14 mouse cellular contexts compared by ENCODE assay signal in genomic region chr7:35583476-35584025, GRCm38 (mm10). TPM values are rescaled to one million over a fixed set of nuclear protein-coding genes. Genes with fewer than 3 reads are reported as not detected.
DNase-seq lines count a peak whose midpoint lies in the region; ATAC-seq and TF ChIP-seq lines count a peak whose summit lies in the region.
"Had no signal": no experiment of that assay in that cellular context is flagged by ENCODE, and none has a peak within 500 bp of the region (broad histone marks: within the 10 kb centered on the region; RNA-seq: fewer than 3 reads in every experiment).

No protein-coding gene starts in this region.

- H3K4me3 ChIP-seq in heart, embryonic 11.5 days (ENCODE audit: low read depth, low read length), result peak overlapping the region; percentile 4; the same call in 1 of the 2 replicates
- H3K4me3 ChIP-seq in midbrain, embryonic 10.5 days, result peak overlapping the region; percentile 84
- H3K4me3 ChIP-seq in midbrain, embryonic 14.5 days (replicated peaks; ENCODE audit: low read depth, low read length), result no peak overlapping the region
- H3K4me3 ChIP-seq in hindbrain, postnatal 0 days (ENCODE audit: low read length), result no peak overlapping the region

- no peaks in the 10 kb centered on the region for H3K9me3 ChIP-seq in heart, embryonic 11.5 days (replicated peaks; ENCODE audit: control insufficient read depth, low read length)
- no peaks in the 10 kb centered on the region for H3K9me3 ChIP-seq in midbrain, embryonic 10.5 days (replicated peaks)
- H3K9me3 ChIP-seq in midbrain, embryonic 14.5 days (ENCODE audit: control insufficient read depth, low read length), result no peaks in the 10 kb centered on the region
- no peaks in the 10 kb centered on the region for H3K9me3 ChIP-seq in hindbrain, postnatal 0 days (ENCODE audit: low read length)

- H3K27ac ChIP-seq in heart, embryonic 11.5 days (ENCODE audit: low read depth, low read length), result no peak overlapping the region
- no peak overlapping the region for H3K27ac ChIP-seq in midbrain, embryonic 10.5 days (replicated peaks)
- no peak overlapping the region for H3K27ac ChIP-seq in midbrain, embryonic 14.5 days (replicated peaks; ENCODE audit: low read depth, low read length)
- no peak overlapping the region for H3K27ac ChIP-seq in hindbrain, postnatal 0 days

- H3K4me1 ChIP-seq in heart, embryonic 11.5 days (ENCODE audit: control insufficient read depth, insufficient read depth, low read length), result peaks cover 12% of the 10 kb centered on the region
- peaks cover 53% of the 10 kb centered on the region for H3K4me1 ChIP-seq in midbrain, embryonic 10.5 days
- peaks cover 18% of the 10 kb centered on the region; the same call in 1 of the 2 replicates for H3K4me1 ChIP-seq in midbrain, embryonic 14.5 days (ENCODE audit: control insufficient read depth, insufficient read depth, low read length)
- H3K4me1 ChIP-seq in hindbrain, postnatal 0 days (ENCODE audit: insufficient read depth, low read length), result peaks cover 7% of the 10 kb centered on the region; the same call in 1 of the 2 replicates

- no peak for DNase-seq in heart, adult 9 months (ENCODE audit: low spot score in 2 of 2)
- DNase-seq in midbrain, embryonic 10.5 days (ENCODE audit: low spot score), result peak; percentile 37
- no peak for DNase-seq in midbrain, embryonic 14.5 days
- peak; percentile 27 for DNase-seq in embryo, embryonic 9.5 days (ENCODE audit: extremely low spot score)
- DNase-seq in retina, postnatal 1 day, result peak; percentile 77
- DNase-seq in thymus, postnatal 10 days (ENCODE audit: low spot score in 2 of 2), result no peak
- DNase-seq in hindbrain, postnatal 0 days (ENCODE audit: low spot score), result no peak
- DNase-seq: cerebellum, adult 11-12 months; gastrocnemius, postnatal 10 days; lung, postnatal 36 days; right cerebral cortex, adult 18-20 months had no signal

- 8% methylated on average over 11 of the region's 11 CpGs for WGBS in heart, embryonic 11.5 days (ENCODE audit: insufficient replicate concordance)
- 3% methylated on average over 11 of the region's 11 CpGs for WGBS in midbrain, embryonic 10.5 days
- WGBS in midbrain, embryonic 14.5 days, result 7% methylated on average over 11 of the region's 11 CpGs
- WGBS in hindbrain, postnatal 0 days, result 29% methylated on average over 11 of the region's 11 CpGs

- no peaks in the 10 kb centered on the region for H3K36me3 ChIP-seq in heart, embryonic 11.5 days (ENCODE audit: control insufficient read depth, insufficient read depth, low read length)
- no peaks in the 10 kb centered on the region for H3K36me3 ChIP-seq in midbrain, embryonic 10.5 days
- H3K36me3 ChIP-seq in midbrain, embryonic 14.5 days (ENCODE audit: control insufficient read depth, insufficient read depth, low read length), result no peaks in the 10 kb centered on the region
- H3K36me3 ChIP-seq in hindbrain, postnatal 0 days (ENCODE audit: insufficient read depth, low read length), result no peaks in the 10 kb centered on the region

- TF ChIP-seq CTCF in hindbrain, postnatal 0 days (IDR thresholded peaks at IDR 0.05; ENCODE audit: low read depth), result no peak

- peak overlapping the region; percentile 85 for H3K4me2 ChIP-seq in heart, embryonic 11.5 days
- no peak overlapping the region for H3K4me2 ChIP-seq in midbrain, embryonic 14.5 days (ENCODE audit: low read length)
- H3K4me2 ChIP-seq in hindbrain, postnatal 0 days (ENCODE audit: low read depth, low read length), result no peak overlapping the region

- peaks cover 12% of the 10 kb centered on the region; the same call in 1 of the 2 replicates for H3K27me3 ChIP-seq in heart, embryonic 11.5 days (ENCODE audit: control insufficient read depth, insufficient read depth, low read length)
- peaks cover 46% of the 10 kb centered on the region for H3K27me3 ChIP-seq in midbrain, embryonic 10.5 days (ENCODE audit: low read depth, poor library complexity, severe bottlenecking)
- H3K27me3 ChIP-seq in midbrain, embryonic 14.5 days (ENCODE audit: control insufficient read depth, insufficient read depth, low read length), result peaks cover 29% of the 10 kb centered on the region
- H3K27me3 ChIP-seq in hindbrain, postnatal 0 days (ENCODE audit: insufficient read depth, low read length), result peaks cover 13% of the 10 kb centered on the region

- no peak overlapping the region for H3K9ac ChIP-seq in heart, embryonic 11.5 days (ENCODE audit: low read depth, low read length)
- no peak overlapping the region for H3K9ac ChIP-seq in midbrain, embryonic 14.5 days (replicated peaks; ENCODE audit: low read length)
- H3K9ac ChIP-seq in hindbrain, postnatal 0 days (replicated peaks; ENCODE audit: low read length), result no peak overlapping the region

- ATAC-seq in heart, embryonic 11.5 days (replicated peaks; ENCODE audit: insufficient number of reproducible peaks, low FRiP score, low TSS enrichment), result no peak
- ATAC-seq in midbrain, embryonic 14.5 days (ENCODE audit: low FRiP score, low TSS enrichment), result no peak
- no peak for ATAC-seq in hindbrain, postnatal 0 days

RNA-seq across cellular contexts. Expression of gene Rgs9bp, which starts 1.8 kb away (rescaled TPM):
- 1.0 and 1.7 TPM in 2 replicates for polyA plus RNA-seq in heart, embryonic 11.5 days (2014; fragmentation: Nextera tagmentation; extraction: Ambion mirVana)
- polyA plus RNA-seq in midbrain, embryonic 10.5 days (2016; fragmentation: Nextera tagmentation; extraction: Ambion mirVana), result 0.29 and 0.64 TPM in 2 replicates
- polyA plus RNA-seq in midbrain, embryonic 14.5 days (2014; fragmentation: Nextera tagmentation; extraction: Ambion mirVana), result 0.07 TPM in 1 of 2 replicates, not detected in the other
- total RNA-seq in hindbrain, postnatal 0 days (2014; rRNA removed), result 0.22 and 0.26 TPM in 2 replicates
- 0.03 and 0.06 TPM in 2 replicates for polyA plus RNA-seq in hindbrain, postnatal 0 days (2015; fragmentation: Nextera tagmentation; extraction: Ambion mirVana)

RNA-seq across cellular contexts. Expression of gene Ankrd27, which starts 2.5 kb away (rescaled TPM):
- 15.5 and 18.8 TPM in 2 replicates for polyA plus RNA-seq in heart, embryonic 11.5 days (2014; fragmentation: Nextera tagmentation; extraction: Ambion mirVana)
- 37.7 and 39.2 TPM in 2 replicates for polyA plus RNA-seq in midbrain, embryonic 10.5 days (2016; fragmentation: Nextera tagmentation; extraction: Ambion mirVana)
- polyA plus RNA-seq in midbrain, embryonic 14.5 days (2014; fragmentation: Nextera tagmentation; extraction: Ambion mirVana), result 15.6 and 17.9 TPM in 2 replicates
- total RNA-seq in hindbrain, postnatal 0 days (2014; rRNA removed), result 15.6 and 19.7 TPM in 2 replicates
- 12.0 and 15.1 TPM in 2 replicates for polyA plus RNA-seq in hindbrain, postnatal 0 days (2015; fragmentation: Nextera tagmentation; extraction: Ambion mirVana)

RNA-seq across cellular contexts. Expression of gene Nudt19, which starts 27.4 kb away (rescaled TPM):
- polyA plus RNA-seq in heart, embryonic 11.5 days (2014; fragmentation: Nextera tagmentation; extraction: Ambion mirVana), result 90.4 and 99.8 TPM in 2 replicates
- 47.4 and 48.9 TPM in 2 replicates for polyA plus RNA-seq in midbrain, embryonic 10.5 days (2016; fragmentation: Nextera tagmentation; extraction: Ambion mirVana)
- polyA plus RNA-seq in midbrain, embryonic 14.5 days (2014; fragmentation: Nextera tagmentation; extraction: Ambion mirVana), result 86.2 and 87.1 TPM in 2 replicates
- total RNA-seq in hindbrain, postnatal 0 days (2014; rRNA removed), result 57.4 and 58.5 TPM in 2 replicates
- polyA plus RNA-seq in hindbrain, postnatal 0 days (2015; fragmentation: Nextera tagmentation; extraction: Ambion mirVana), result 133 and 144 TPM in 2 replicates

RNA-seq across cellular contexts. Expression of gene Tdrd12, which starts 46.0 kb away (rescaled TPM):
- 0.42 and 0.67 TPM in 2 replicates for polyA plus RNA-seq in heart, embryonic 11.5 days (2014; fragmentation: Nextera tagmentation; extraction: Ambion mirVana)
- 0.06 TPM in 1 of 2 replicates, not detected in the other for polyA plus RNA-seq in midbrain, embryonic 10.5 days (2016; fragmentation: Nextera tagmentation; extraction: Ambion mirVana)
- 0.65 and 0.97 TPM in 2 replicates for polyA plus RNA-seq in midbrain, embryonic 14.5 days (2014; fragmentation: Nextera tagmentation; extraction: Ambion mirVana)
- total RNA-seq in hindbrain, postnatal 0 days (2014; rRNA removed), result 0.07 and 0.68 TPM in 2 replicates
- 0.91 and 1.2 TPM in 2 replicates for polyA plus RNA-seq in hindbrain, postnatal 0 days (2015; fragmentation: Nextera tagmentation; extraction: Ambion mirVana)
- total RNA-seq: hematopoietic stem cell, adult 5-6 weeks had no signal
- polyA plus RNA-seq: limb, embryonic 11.5 days had no signal

Comparison
In these comparisons a context has a peak if more than half of its experiments do, and no peak if none do; other contexts are left out.
1. H3K4me3 ChIP-seq: peak in heart, embryonic 11.5 days (single experiment) and midbrain, embryonic 10.5 days (single experiment); none in midbrain, embryonic 14.5 days (single experiment) and hindbrain, postnatal 0 days (single experiment).
2. DNase-seq: peak in midbrain, embryonic 10.5 days (single experiment), embryo, embryonic 9.5 days (single experiment) and retina, postnatal 1 day (single experiment); none in heart, adult 9 months (0 of 2), midbrain, embryonic 14.5 days (single experiment), thymus, postnatal 10 days (0 of 2) and hindbrain, postnatal 0 days (single experiment).